Mouse (Mus musculus) thymus, adult 2 months (tissue): ENCODE results near the gene Map6.

ENCODE experiments used
- CTCF ChIP-seq: fragments of 200-500 bp; IDR thresholded peaks from 2 replicates; pipeline ENCODE4 v1.5.1; 2012; ENCODE audit warnings: mild to moderate bottlenecking, control low read depth, low read length, moderate library complexity, borderline replicate concordance; ENCODE audit not compliant: control insufficient read depth, poor library complexity, insufficient read depth; ENCODE audit errors: extremely low read depth
- POLR2A ChIP-seq: fragments of 200-500 bp; IDR thresholded peaks from 2 replicates; pipeline ENCODE4 v1.6.1; 2012; ENCODE audit warnings: mild to moderate bottlenecking, low read length, control low read depth, moderate library complexity; ENCODE audit not compliant: control insufficient read depth, poor library complexity, insufficient read depth; ENCODE audit errors: extremely low read depth

- TF ChIP-seq CTCF (no peak), POLR2A (no peak)
Measured at GRCm38 (mm10) chr7:99238417-99238816, 28.8 kb upstream of the Map6 start, which contains the start of gene Mogat2.
